9 mouse cellular contexts compared by ENCODE assay signal in the genomic region with DNA sequence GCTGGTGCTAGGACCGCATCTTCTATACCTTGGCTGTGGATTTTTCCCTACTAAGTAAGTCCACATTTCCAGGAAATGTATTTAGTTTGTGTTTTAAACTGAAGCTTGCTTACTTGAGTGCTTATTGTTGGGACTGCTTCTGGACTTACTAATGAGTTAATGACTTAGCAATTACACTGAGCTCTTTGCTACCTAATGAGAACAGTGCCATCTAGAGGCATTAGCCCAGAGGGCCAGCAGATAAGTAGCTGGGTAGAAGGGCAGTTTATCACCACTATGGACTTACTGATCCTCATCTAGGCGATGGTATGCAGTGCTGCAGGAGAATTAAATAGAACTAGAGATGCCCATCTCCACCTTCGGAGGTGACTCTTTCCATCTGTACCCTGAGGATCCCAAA. TPM values are rescaled to one million over a fixed set of nuclear protein-coding genes. Genes with fewer than 3 reads are reported as not detected.
DNase-seq lines count a peak whose midpoint lies in the region; ATAC-seq lines count a peak whose summit lies in the region.
"Had no signal": no experiment of that assay in that cellular context is flagged by ENCODE, and none has a peak within 500 bp of the region (broad histone marks: within the 10 kb centered on the region; RNA-seq: fewer than 3 reads in every experiment).

No protein-coding gene starts in this region.

- no peaks in the 10 kb centered on the region for H3K27me3 ChIP-seq in forebrain, embryonic 11.5 days (ENCODE audit: control insufficient read depth, insufficient read depth, low read length)
- no peaks in the 10 kb centered on the region for H3K27me3 ChIP-seq in forebrain, embryonic 16.5 days (replicated peaks; ENCODE audit: control insufficient read depth, insufficient read depth, low read length)
- H3K27me3 ChIP-seq in midbrain, embryonic 14.5 days (ENCODE audit: control insufficient read depth, insufficient read depth, low read length), result no peaks in the 10 kb centered on the region
- no peaks in the 10 kb centered on the region for H3K27me3 ChIP-seq in midbrain, embryonic 16.5 days (ENCODE audit: control insufficient read depth, insufficient read depth, low read depth, low read length)
- no peaks in the 10 kb centered on the region for H3K27me3 ChIP-seq in heart, embryonic 12.5 days (replicated peaks)
- no peaks in the 10 kb centered on the region for H3K27me3 ChIP-seq in hindbrain, embryonic 13.5 days
- H3K27me3 ChIP-seq: lung, embryonic 15.5 days had no signal

- H3K4me3 ChIP-seq in forebrain, embryonic 11.5 days (ENCODE audit: low read depth, low read length), result no peak overlapping the region
- no peak overlapping the region for H3K4me3 ChIP-seq in forebrain, embryonic 16.5 days (replicated peaks; ENCODE audit: low read length)
- H3K4me3 ChIP-seq in midbrain, embryonic 14.5 days (replicated peaks; ENCODE audit: low read depth, low read length), result no peak overlapping the region
- H3K4me3 ChIP-seq in midbrain, embryonic 16.5 days (ENCODE audit: low read depth, low read length), result no peak overlapping the region
- H3K4me3 ChIP-seq in heart, embryonic 12.5 days, result no peak overlapping the region
- H3K4me3 ChIP-seq in hindbrain, embryonic 13.5 days, result no peak overlapping the region
- H3K4me3 ChIP-seq: lung, embryonic 15.5 days had no signal

- DNase-seq in forebrain, embryonic 11.5 days (ENCODE audit: low spot score), result no peak
- DNase-seq in midbrain, embryonic 14.5 days, result peak; percentile 29
- peak; percentile 22 for DNase-seq in embryo, embryonic 11 days
- peak; percentile 34 for DNase-seq in retina, postnatal 1 day

- H3K9ac ChIP-seq in forebrain, embryonic 11.5 days (ENCODE audit: low read length), result no peak overlapping the region
- no peak overlapping the region for H3K9ac ChIP-seq in forebrain, embryonic 16.5 days (replicated peaks; ENCODE audit: low read depth, low read length)
- H3K9ac ChIP-seq in midbrain, embryonic 14.5 days (replicated peaks; ENCODE audit: low read length), result no peak overlapping the region
- H3K9ac ChIP-seq in midbrain, embryonic 16.5 days (ENCODE audit: low read depth, low read length), result no peak overlapping the region
- no peak overlapping the region for H3K9ac ChIP-seq in heart, embryonic 12.5 days
- H3K9ac ChIP-seq in hindbrain, embryonic 13.5 days, result no peak overlapping the region
- H3K9ac ChIP-seq: lung, embryonic 15.5 days had no signal

- H3K36me3 ChIP-seq in forebrain, embryonic 11.5 days (ENCODE audit: control insufficient read depth, insufficient read depth, low read length), result no peaks in the 10 kb centered on the region
- peaks cover 8% of the 10 kb centered on the region; the same call in 1 of the 2 replicates for H3K36me3 ChIP-seq in forebrain, embryonic 16.5 days (ENCODE audit: control insufficient read depth, insufficient read depth)
- peaks cover 14% of the 10 kb centered on the region for H3K36me3 ChIP-seq in midbrain, embryonic 14.5 days (ENCODE audit: control insufficient read depth, insufficient read depth, low read length)
- H3K36me3 ChIP-seq in midbrain, embryonic 16.5 days (ENCODE audit: control insufficient read depth, insufficient read depth, low read length), result peaks cover 7% of the 10 kb centered on the region
- H3K36me3 ChIP-seq in heart, embryonic 12.5 days, result peaks cover 30% of the 10 kb centered on the region
- peaks cover 22% of the 10 kb centered on the region for H3K36me3 ChIP-seq in hindbrain, embryonic 13.5 days
- H3K36me3 ChIP-seq: lung, embryonic 15.5 days had no signal

- H3K9me3 ChIP-seq in forebrain, embryonic 11.5 days (ENCODE audit: control insufficient read depth, low read length), result no peaks in the 10 kb centered on the region
- H3K9me3 ChIP-seq in forebrain, embryonic 16.5 days (ENCODE audit: control insufficient read depth, low read length), result no peaks in the 10 kb centered on the region
- H3K9me3 ChIP-seq in midbrain, embryonic 14.5 days (ENCODE audit: control insufficient read depth, low read length), result no peaks in the 10 kb centered on the region
- no peaks in the 10 kb centered on the region for H3K9me3 ChIP-seq in midbrain, embryonic 16.5 days (replicated peaks; ENCODE audit: control insufficient read depth, low read length, poor library complexity, severe bottlenecking)
- H3K9me3 ChIP-seq in heart, embryonic 12.5 days (replicated peaks), result no peaks in the 10 kb centered on the region
- H3K9me3 ChIP-seq in hindbrain, embryonic 13.5 days, result no peaks in the 10 kb centered on the region
- H3K9me3 ChIP-seq: lung, embryonic 15.5 days had no signal

- no peaks in the 10 kb centered on the region for H3K4me1 ChIP-seq in forebrain, embryonic 11.5 days (replicated peaks; ENCODE audit: control insufficient read depth, insufficient read depth, low read length)
- H3K4me1 ChIP-seq in forebrain, embryonic 16.5 days (replicated peaks; ENCODE audit: control insufficient read depth, insufficient read depth, low read length), result no peaks in the 10 kb centered on the region
- no peaks in the 10 kb centered on the region for H3K4me1 ChIP-seq in midbrain, embryonic 14.5 days (ENCODE audit: control insufficient read depth, insufficient read depth, low read length)
- H3K4me1 ChIP-seq in midbrain, embryonic 16.5 days (ENCODE audit: control insufficient read depth, insufficient read depth, low read length), result no peaks in the 10 kb centered on the region
- H3K4me1 ChIP-seq in heart, embryonic 12.5 days (replicated peaks), result no peaks in the 10 kb centered on the region
- no peaks in the 10 kb centered on the region for H3K4me1 ChIP-seq in hindbrain, embryonic 13.5 days (replicated peaks)
- H3K4me1 ChIP-seq: lung, embryonic 15.5 days had no signal

- 86% methylated on average over 3 of the region's 3 CpGs for WGBS in forebrain, embryonic 11.5 days
- 84% methylated on average over 3 of the region's 3 CpGs for WGBS in forebrain, embryonic 16.5 days
- WGBS in midbrain, embryonic 14.5 days, result 85% methylated on average over 3 of the region's 3 CpGs
- WGBS in midbrain, embryonic 16.5 days, result 84% methylated on average over 3 of the region's 3 CpGs
- 80% methylated on average over 3 of the region's 3 CpGs for WGBS in heart, embryonic 12.5 days
- WGBS in hindbrain, embryonic 13.5 days, result 88% methylated on average over 3 of the region's 3 CpGs

- no peak overlapping the region for H3K4me2 ChIP-seq in forebrain, embryonic 11.5 days (ENCODE audit: low read depth, low read length, severe bottlenecking)
- no peak overlapping the region for H3K4me2 ChIP-seq in forebrain, embryonic 16.5 days (ENCODE audit: low read length)
- no peak overlapping the region for H3K4me2 ChIP-seq in midbrain, embryonic 14.5 days (ENCODE audit: low read length)
- H3K4me2 ChIP-seq in midbrain, embryonic 16.5 days (ENCODE audit: low read length), result no peak overlapping the region
- H3K4me2 ChIP-seq in heart, embryonic 12.5 days, result no peak overlapping the region
- H3K4me2 ChIP-seq in hindbrain, embryonic 13.5 days, result no peak overlapping the region
- H3K4me2 ChIP-seq: lung, embryonic 15.5 days had no signal

- H3K27ac ChIP-seq in forebrain, embryonic 11.5 days (ENCODE audit: low read depth, low read length), result no peak overlapping the region
- H3K27ac ChIP-seq in forebrain, embryonic 16.5 days (ENCODE audit: low read length), result no peak overlapping the region
- H3K27ac ChIP-seq in midbrain, embryonic 14.5 days (replicated peaks; ENCODE audit: low read depth, low read length), result no peak overlapping the region
- H3K27ac ChIP-seq in midbrain, embryonic 16.5 days (ENCODE audit: low read length), result no peak overlapping the region
- H3K27ac ChIP-seq in heart, embryonic 12.5 days (ENCODE audit: poor library complexity, severe bottlenecking), result no peak overlapping the region
- H3K27ac ChIP-seq in hindbrain, embryonic 13.5 days, result no peak overlapping the region
- H3K27ac ChIP-seq: lung, embryonic 15.5 days had no signal

- ATAC-seq in forebrain, embryonic 11.5 days (replicated peaks; ENCODE audit: low FRiP score), result 0 out of 2 replicates have a peak, but pooled peaks have one; percentile 7
- no peak for ATAC-seq in forebrain, embryonic 16.5 days
- no peak for ATAC-seq in midbrain, embryonic 14.5 days (ENCODE audit: low FRiP score, low TSS enrichment)
- no peak for ATAC-seq in midbrain, embryonic 16.5 days
- no peak for ATAC-seq in heart, embryonic 12.5 days (ENCODE audit: insufficient number of reproducible peaks, low FRiP score)
- no peak for ATAC-seq in hindbrain, embryonic 13.5 days (ENCODE audit: low FRiP score)

RNA-seq across cellular contexts. Expression of gene Ldah, which starts 24.8 kb away (rescaled TPM):
- polyA plus RNA-seq in forebrain, embryonic 11.5 days (2014; fragmentation: Nextera tagmentation; extraction: Ambion mirVana), result 59.0 and 65.9 TPM in 2 replicates
- 89.2 and 96.9 TPM in 2 replicates for polyA plus RNA-seq in forebrain, embryonic 16.5 days (2015; fragmentation: Nextera tagmentation; extraction: Ambion mirVana)
- 65.7 and 70.4 TPM in 2 replicates for polyA plus RNA-seq in midbrain, embryonic 14.5 days (2014; fragmentation: Nextera tagmentation; extraction: Ambion mirVana)
- 69.1 and 72.1 TPM in 2 replicates for polyA plus RNA-seq in midbrain, embryonic 16.5 days (2015; fragmentation: Nextera tagmentation; extraction: Ambion mirVana)
- 56.0 and 64.5 TPM in 2 replicates for polyA plus RNA-seq in heart, embryonic 12.5 days (2016; fragmentation: Nextera tagmentation; extraction: Ambion mirVana)
- 84.3 and 84.5 TPM in 2 replicates for polyA plus RNA-seq in hindbrain, embryonic 13.5 days (2015; fragmentation: Nextera tagmentation; extraction: Ambion mirVana)
